Mouse (Mus musculus) heart, embryonic 16.5 days (tissue): ENCODE data around the gene Vav2. TPM values are rescaled to one million over a fixed set of nuclear protein-coding genes. Genes with fewer than 3 reads are reported as not detected.

Experiments used
- ATAC-seq: fragments of 200-750 bp; cut with Nextera tagmentation; replicated peaks from 2 replicates; pipeline ENCODE4 v1.8.0; 2017; ENCODE audit warnings: moderate number of reproducible peaks; ENCODE audit not compliant: insufficient read depth, low FRiP score; ENCODE audit errors: extremely low read depth
- H3K27ac ChIP-seq: fragments of 300-500 bp; sonication (generic); 2 replicates; pipeline ENCODE4 v1.5.1; 2014; ENCODE audit warnings: mild to moderate bottlenecking, low read length, control low read depth, moderate library complexity
- H3K27me3 ChIP-seq: fragments of 300-500 bp; sonication (generic); 2 replicates; pipeline ENCODE4 v1.6.1; 2014; ENCODE audit warnings: low read length, mixed read lengths; ENCODE audit not compliant: control insufficient read depth, insufficient read depth
- H3K36me3 ChIP-seq: fragments of 300-500 bp; sonication (generic); 2 replicates; pipeline ENCODE4 v1.6.1; 2014; ENCODE audit not compliant: control insufficient read depth, insufficient read depth
- H3K4me1 ChIP-seq: fragments of 300-500 bp; sonication (generic); 2 replicates; pipeline ENCODE4 v1.6.1; 2014; ENCODE audit warnings: low read length, mixed read lengths; ENCODE audit not compliant: control insufficient read depth, insufficient read depth
- H3K4me2 ChIP-seq: fragments of 300-500 bp; sonication (generic); 2 replicates; pipeline ENCODE4 v1.6.1; 2014; ENCODE audit warnings: low read depth, mild to moderate bottlenecking, control low read depth, low read length
- H3K4me3 ChIP-seq: fragments of 300-500 bp; sonication (generic); 2 replicates; pipeline ENCODE4 v1.5.1; 2014; ENCODE audit warnings: mild to moderate bottlenecking, control low read depth, low read length
- H3K9ac ChIP-seq: fragments of 300-500 bp; sonication (generic); 2 replicates; pipeline ENCODE4 v1.6.1; 2014; ENCODE audit warnings: low read length, control low read depth
- H3K9me3 ChIP-seq: fragments of 300-500 bp; sonication (generic); replicated peaks from 2 replicates; pipeline ENCODE4 v1.6.1; 2016; ENCODE audit warnings: low read length; ENCODE audit not compliant: control insufficient read depth
- WGBS: fragments of 180-500 bp; shearing (Covaris S2); extraction: QIAGEN DNeasy Blood & Tissue Kit; methylation state at CpG from one replicate; pipeline ENCODE4 v1.1.7; 2014; 5-methylcytosine and 5-hydroxymethylcytosine counted together
- polyA plus RNA-seq: library from polyadenylated mRNA; unstranded; fragments of >200 nt; fragmentation: Nextera tagmentation; extraction: Ambion mirVana; gene quantifications from 2 replicates; pipeline ENCODE4 v1.2.1, GENCODE M21; 2015

Vav2 gene
- polyA plus RNA-seq, 1 experiment from 2014 or later, result 2.6 TPM

DNA sequence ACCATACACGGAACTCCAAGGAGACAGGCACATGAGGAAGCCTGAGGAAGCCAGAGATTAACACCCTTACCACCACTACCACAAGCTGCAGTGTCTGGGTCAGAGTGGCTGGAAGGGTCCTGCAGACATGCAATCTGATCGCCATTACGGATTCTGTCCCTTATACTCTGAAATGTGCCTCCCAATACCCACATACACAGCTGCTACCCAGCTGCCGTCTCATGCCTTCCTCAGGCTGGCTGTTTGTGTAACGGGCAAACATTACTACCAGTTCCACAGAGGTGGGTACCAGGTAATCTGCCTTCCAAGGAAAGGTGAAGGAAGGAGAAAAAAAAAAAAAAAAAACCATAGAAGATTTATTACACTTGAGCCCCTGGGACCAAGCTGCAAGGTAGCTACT lies 110.7 kb downstream of the Vav2 start:
- Histone ChIP-seq H3K27ac (no peak overlapping the region), H3K4me1 (no peaks in the 10 kb centered on the region)
- ATAC-seq, result no peak

GRCm38 (mm10) chr2:27314269-27314668 lies 112.6 kb downstream of the Vav2 start:
- H3K27ac ChIP-seq, result no peak overlapping the region
- H3K4me2 ChIP-seq, result no peak overlapping the region
- H3K9me3 ChIP-seq, result no peaks in the 10 kb centered on the region
- H3K27me3 ChIP-seq, result no peaks in the 10 kb centered on the region
- 88% methylated on average over 5 of the region's 5 CpGs for WGBS
- no peak overlapping the region for H3K9ac ChIP-seq
- no peak for ATAC-seq
- no peaks in the 10 kb centered on the region for H3K36me3 ChIP-seq
- H3K4me1 ChIP-seq, result no peaks in the 10 kb centered on the region
- H3K4me3 ChIP-seq, result no peak overlapping the region

More for the DNA sequence above, 110.7 kb downstream of the Vav2 start:
- Histone ChIP-seq H3K9me3 (no peaks in the 10 kb centered on the region), H3K4me2 (no peak overlapping the region), H3K27me3 (no peaks in the 10 kb centered on the region), H3K4me3 (no peak overlapping the region), H3K9ac (no peak overlapping the region), H3K36me3 (no peaks in the 10 kb centered on the region)
- WGBS, result 84% methylated on average over 5 of the region's 5 CpGs

- Histone ChIP-seq H3K27ac (no peak overlapping the region), H3K4me2 (no peak overlapping the region), H3K9ac (no peak overlapping the region), H3K27me3 (no peaks in the 10 kb centered on the region), H3K4me3 (no peak overlapping the region), H3K9me3 (0 out of 2 replicates have a peak, but pooled peaks cover 3% of the 10 kb centered on the region), H3K4me1 (no peaks in the 10 kb centered on the region), H3K36me3 (no peaks in the 10 kb centered on the region)
- 62% methylated on average over 3 of the region's 3 CpGs for whole genome bisulfite sequencing
- ATAC-seq, result no peak; the same call in 1 of the 2 replicates
Observed at GRCm38 (mm10) chr2:27312500-27312899, 114.3 kb downstream of the Vav2 start.

GRCm38 (mm10) chr2:27311606-27312005 lies 115.2 kb downstream of the Vav2 start:
- Histone ChIP-seq H3K27ac (no peak overlapping the region), H3K4me2 (no peak overlapping the region), H3K4me3 (no peak overlapping the region), H3K4me1 (no peaks in the 10 kb centered on the region), H3K9me3 (0 out of 2 replicates have a peak, but pooled peaks cover 3% of the 10 kb centered on the region), H3K27me3 (no peaks in the 10 kb centered on the region), H3K9ac (no peak overlapping the region), H3K36me3 (no peaks in the 10 kb centered on the region)
- 83% methylated on average over 3 of the region's 3 CpGs for WGBS
- no peak for ATAC-seq

DNA sequence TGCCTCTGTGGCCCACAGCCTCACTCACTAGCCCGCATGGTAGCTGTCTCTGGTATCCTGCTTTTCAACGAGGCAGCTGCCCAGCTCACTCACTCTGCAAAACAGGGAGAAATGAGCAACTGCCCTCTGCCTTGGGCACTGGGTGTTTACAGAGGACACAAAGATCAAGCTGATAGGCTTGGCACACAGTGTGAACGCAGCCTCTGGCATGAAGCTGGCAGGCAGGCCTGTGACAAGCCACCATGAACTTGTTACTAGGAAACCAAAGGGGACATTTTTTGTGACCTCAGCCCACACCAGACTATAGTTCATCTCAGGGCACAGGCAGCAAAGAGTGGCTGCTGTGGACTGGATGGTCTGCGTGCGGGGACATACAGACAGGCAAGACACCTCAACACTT lies 115.9 kb downstream of the Vav2 start:
- H3K27me3 ChIP-seq, result no peaks in the 10 kb centered on the region
- ATAC-seq, result no peak
- no peaks in the 10 kb centered on the region for H3K4me1 ChIP-seq
- no peak overlapping the region for H3K9ac ChIP-seq
- H3K9me3 ChIP-seq, result 0 out of 2 replicates have a peak, but pooled peaks cover 3% of the 10 kb centered on the region
- WGBS, result 85% methylated on average over 5 of the region's 5 CpGs
- H3K27ac ChIP-seq, result no peak overlapping the region
- no peak overlapping the region for H3K4me3 ChIP-seq
- no peaks in the 10 kb centered on the region for H3K36me3 ChIP-seq
- H3K4me2 ChIP-seq, result no peak overlapping the region

GRCm38 (mm10) chr2:27310221-27310620 lies 116.6 kb downstream of the Vav2 start:
- no peaks in the 10 kb centered on the region for H3K27me3 ChIP-seq
- ATAC-seq, result no peak
- H3K36me3 ChIP-seq, result no peaks in the 10 kb centered on the region
- H3K4me1 ChIP-seq, result no peaks in the 10 kb centered on the region
- WGBS, result 79% methylated on average over 5 of the region's 5 CpGs
- H3K27ac ChIP-seq, result no peak overlapping the region
- H3K4me3 ChIP-seq, result no peak overlapping the region
- H3K9ac ChIP-seq, result no peak overlapping the region
- no peak overlapping the region for H3K4me2 ChIP-seq
- H3K9me3 ChIP-seq, result 0 out of 2 replicates have a peak, but pooled peaks cover 3% of the 10 kb centered on the region

GRCm38 (mm10) chr2:27306628-27307027 lies 120.2 kb downstream of the Vav2 start:
- Histone ChIP-seq H3K4me2 (no peak overlapping the region), H3K27me3 (no peaks in the 10 kb centered on the region), H3K4me3 (no peak overlapping the region), H3K27ac (no peak overlapping the region), H3K4me1 (peaks cover 6% of the 10 kb centered on the region), H3K9me3 (0 out of 2 replicates have a peak, but pooled peaks cover 3% of the 10 kb centered on the region), H3K9ac (no peak overlapping the region), H3K36me3 (no peaks in the 10 kb centered on the region)
- no peak for ATAC-seq
- WGBS, result 86% methylated on average over 8 of the region's 8 CpGs

- H3K27ac ChIP-seq, result no peak overlapping the region
- peaks cover 6% of the 10 kb centered on the region for H3K4me1 ChIP-seq
- H3K4me3 ChIP-seq, result no peak overlapping the region
- H3K36me3 ChIP-seq, result no peaks in the 10 kb centered on the region
- H3K27me3 ChIP-seq, result no peaks in the 10 kb centered on the region
- 0 out of 2 replicates have a peak, but pooled peaks cover 3% of the 10 kb centered on the region for H3K9me3 ChIP-seq
- 0 out of 2 replicates have a peak, but pooled peaks have one; percentile 43 for ATAC-seq
- no peak overlapping the region for H3K9ac ChIP-seq
- WGBS, result 46% methylated on average over 13 of the region's 13 CpGs
- H3K4me2 ChIP-seq, result no peak overlapping the region
Observed at GRCm38 (mm10) chr2:27304741-27305140, 122.1 kb downstream of the Vav2 start.

GRCm38 (mm10) chr2:27304074-27304473 lies 122.8 kb downstream of the Vav2 start:
- no peak overlapping the region for H3K27ac ChIP-seq
- no peak for ATAC-seq
- no peak overlapping the region for H3K9ac ChIP-seq
- H3K27me3 ChIP-seq, result no peaks in the 10 kb centered on the region
- H3K9me3 ChIP-seq, result 0 out of 2 replicates have a peak, but pooled peaks cover 3% of the 10 kb centered on the region
- no peak overlapping the region for H3K4me2 ChIP-seq
- H3K4me1 ChIP-seq, result peaks cover 6% of the 10 kb centered on the region
- no peaks in the 10 kb centered on the region for H3K36me3 ChIP-seq
- no peak overlapping the region for H3K4me3 ChIP-seq
